Mouse (Mus musculus) stomach, embryonic 15.5 days (tissue): ENCODE data around the gene Cyp4a30b. TPM values are rescaled to one million over a fixed set of nuclear protein-coding genes. Genes with fewer than 3 reads are reported as not detected.

ENCODE experiments used
- polyA plus RNA-seq: library from polyadenylated mRNA; unstranded; fragments of >200 nt; fragmentation: Nextera tagmentation; extraction: Ambion mirVana; gene quantifications from 2 replicates; pipeline ENCODE4 v1.2.1, GENCODE M21; 2015

Cyp4a30b gene
- polyA plus RNA-seq, 1 experiment from 2014 or later = not detected

Other genes with a start within 250 kb of the Cyp4a30b start
- not detected in 2 replicates for gene Cyp4a29, start 210.5 kb upstream of the Cyp4a30b start, polyA plus RNA-seq
- not detected in 2 replicates for gene Cyp4a12a, start 153.6 kb upstream of the Cyp4a30b start, polyA plus RNA-seq
- not detected in 2 replicates for gene Cyp4a12b, start 41.0 kb upstream of the Cyp4a30b start, polyA plus RNA-seq
- gene Cyp4a14, start 43.5 kb downstream of the Cyp4a30b start, polyA plus RNA-seq = not detected in 2 replicates
- gene Cyp4a10, start 65.7 kb downstream of the Cyp4a30b start, polyA plus RNA-seq = 0.08 TPM in 1 of 2 replicates, not detected in the other
- gene Cyp4a31, start 111.0 kb downstream of the Cyp4a30b start, polyA plus RNA-seq = not detected in 2 replicates
- not detected in 2 replicates for gene Cyp4a32, start 148.4 kb downstream of the Cyp4a30b start, polyA plus RNA-seq
- gene Cyp4b1, start 195.1 kb downstream of the Cyp4a30b start, polyA plus RNA-seq = 1.4 and 2.6 TPM in 2 replicates